Mouse (Mus musculus) kidney, adult 2 months (tissue): ENCODE data around the gene Lpp. TPM values are rescaled to one million over a fixed set of nuclear protein-coding genes. Genes with fewer than 3 reads are reported as not detected.

Experiments used
- DNase-seq: peaks from one replicate; pipeline ENCODE4 v3.0.0; 2021
- H3K27ac ChIP-seq: fragments of 200-500 bp; 2 replicates; pipeline ENCODE4 v1.5.1; 2012; ENCODE audit warnings: low read depth, low read length, control low read depth, inconsistent platforms; ENCODE audit not compliant: insufficient read depth
- H3K27me3 ChIP-seq: fragments of 200-500 bp; replicated peaks from 2 replicates; pipeline ENCODE4 v1.6.1; 2012; ENCODE audit warnings: mild to moderate bottlenecking, moderate library complexity, low read length, inconsistent platforms; ENCODE audit not compliant: control insufficient read depth, insufficient read depth
- H3K36me3 ChIP-seq: fragments of 200-500 bp; 2 replicates; pipeline ENCODE4 v1.6.1; 2012; ENCODE audit warnings: mild to moderate bottlenecking, moderate library complexity, low read length, inconsistent platforms; ENCODE audit not compliant: control insufficient read depth, insufficient read depth
- H3K4me1 ChIP-seq: fragments of 200-500 bp; 2 replicates; pipeline ENCODE4 v1.6.1; 2011; ENCODE audit warnings: low read length; ENCODE audit not compliant: control insufficient read depth, insufficient read depth
- H3K4me3 ChIP-seq: fragments of 200-500 bp; 2 replicates; pipeline ENCODE4 v1.5.1; 2011; ENCODE audit warnings: mild to moderate bottlenecking, low read depth, low read length, control low read depth; ENCODE audit not compliant: insufficient read depth
- CTCF ChIP-seq: fragments of 200-500 bp; conservative IDR thresholded peaks from 2 replicates; pipeline ENCODE4 v1.5.1; 2011; ENCODE audit warnings: low read depth, mild to moderate bottlenecking, control low read depth, low read length, moderate library complexity, mixed read lengths; ENCODE audit not compliant: insufficient read depth, insufficient read length
- POLR2A ChIP-seq: fragments of 200-500 bp; IDR thresholded peaks from one replicate; pipeline ENCODE4 v1.6.1; 2011; ENCODE audit warnings: low read depth, low read length, control low read depth
- WGBS: fragments of 180-500 bp; shearing (Covaris S2); methylation state at CpG from one replicate; pipeline ENCODE4 v1.1.7; 2018; 5-methylcytosine and 5-hydroxymethylcytosine counted together
- polyA plus RNA-seq: library from polyadenylated mRNA; depleted of rRNA; stranded (reverse); fragments of >200 nt; gene quantifications from 2 replicates; pipeline ENCODE4 v1.2.3, GENCODE M21; 2012

Gene Lpp
- polyA plus RNA-seq, 1 experiment, result 15.9 TPM

GRCm38 (mm10) chr16:24960901-24961806 lies 567.8 kb downstream of the Lpp start:
- no peak for DNase-seq
- Histone ChIP-seq H3K36me3 (no peaks in the 10 kb centered on the region), H3K4me3 (no peak overlapping the region), H3K4me1 (no peaks in the 10 kb centered on the region), H3K27ac (no peak overlapping the region), H3K27me3 (no peaks in the 10 kb centered on the region)
- TF ChIP-seq CTCF (no peak; the same call in 1 of the 2 replicates), POLR2A (no peak)
- WGBS, result 86% methylated on average over 10 of the region's 10 CpGs

- H3K27me3 ChIP-seq, result no peaks in the 10 kb centered on the region
- no peak for DNase-seq
- H3K36me3 ChIP-seq, result no peaks in the 10 kb centered on the region
- TF ChIP-seq POLR2A (no peak), CTCF (no peak)
- 97% methylated on average over 1 of the region's 1 CpGs for WGBS
- H3K4me1 ChIP-seq, result no peaks in the 10 kb centered on the region
- no peak overlapping the region for H3K4me3 ChIP-seq
- no peak overlapping the region for H3K27ac ChIP-seq
Observed at GRCm38 (mm10) chr16:24964311-24964710, 571.0 kb downstream of the Lpp start.

- Histone ChIP-seq H3K4me1 (no peaks in the 10 kb centered on the region), H3K27me3 (no peaks in the 10 kb centered on the region), H3K27ac (no peak overlapping the region), H3K36me3 (no peaks in the 10 kb centered on the region), H3K4me3 (no peak overlapping the region)
- no peak for DNase-seq
- 86% methylated on average over 4 of the region's 4 CpGs for WGBS
- TF ChIP-seq CTCF, result no peak
- TF ChIP-seq POLR2A, result no peak
Observed at GRCm38 (mm10) chr16:24965091-24965490, 571.8 kb downstream of the Lpp start.

- WGBS, result 94% methylated on average over 9 of the region's 9 CpGs
- no peaks in the 10 kb centered on the region for H3K27me3 ChIP-seq
- no peaks in the 10 kb centered on the region for H3K4me1 ChIP-seq
- H3K36me3 ChIP-seq, result no peaks in the 10 kb centered on the region
- TF ChIP-seq CTCF (no peak), POLR2A (no peak)
- no peak overlapping the region for H3K4me3 ChIP-seq
- H3K27ac ChIP-seq, result no peak overlapping the region
- DNase-seq, result no peak
Observed at GRCm38 (mm10) chr16:24966460-24966859, 573.2 kb downstream of the Lpp start.

GRCm38 (mm10) chr16:24973009-24973631 lies 579.8 kb downstream of the Lpp start:
- no peak for TF ChIP-seq POLR2A
- TF ChIP-seq CTCF, result no peak
- no peak for DNase-seq
- 70% methylated on average over 5 of the region's 5 CpGs for WGBS

GRCm38 (mm10) chr16:24977771-24978170 lies 584.5 kb downstream of the Lpp start:
- Histone ChIP-seq H3K27me3 (no peaks in the 10 kb centered on the region), H3K27ac (no peak overlapping the region), H3K4me3 (no peak overlapping the region), H3K4me1 (no peaks in the 10 kb centered on the region), H3K36me3 (no peaks in the 10 kb centered on the region)
- 92% methylated on average over 1 of the region's 1 CpGs for WGBS
- no peak for TF ChIP-seq POLR2A
- TF ChIP-seq CTCF, result no peak
- DNase-seq, result peak; percentile 14

More at GRCm38 (mm10) chr16:24973009-24973631, 579.8 kb downstream of the Lpp start:
- Histone ChIP-seq H3K27ac (no peak overlapping the region), H3K36me3 (no peaks in the 10 kb centered on the region), H3K4me3 (no peak overlapping the region), H3K4me1 (no peaks in the 10 kb centered on the region), H3K27me3 (no peaks in the 10 kb centered on the region)

GRCm38 (mm10) chr16:24978226-24978625 lies 584.9 kb downstream of the Lpp start:
- no peaks in the 10 kb centered on the region for H3K4me1 ChIP-seq
- H3K27me3 ChIP-seq, result no peaks in the 10 kb centered on the region
- H3K27ac ChIP-seq, result no peak overlapping the region
- no peak for DNase-seq
- H3K36me3 ChIP-seq, result no peaks in the 10 kb centered on the region
- TF ChIP-seq POLR2A (no peak), CTCF (no peak)
- no peak overlapping the region for H3K4me3 ChIP-seq
- WGBS, result 85% methylated on average over 1 of the region's 1 CpGs

GRCm38 (mm10) chr16:24979391-24979790 lies 586.1 kb downstream of the Lpp start:
- Histone ChIP-seq H3K4me3 (no peak overlapping the region), H3K4me1 (no peaks in the 10 kb centered on the region), H3K27me3 (no peaks in the 10 kb centered on the region), H3K36me3 (no peaks in the 10 kb centered on the region), H3K27ac (no peak overlapping the region)
- no peak for DNase-seq
- TF ChIP-seq POLR2A (no peak), CTCF (no peak)
- WGBS, result 94% methylated on average over 4 of the region's 4 CpGs
